In the genomic region with DNA sequence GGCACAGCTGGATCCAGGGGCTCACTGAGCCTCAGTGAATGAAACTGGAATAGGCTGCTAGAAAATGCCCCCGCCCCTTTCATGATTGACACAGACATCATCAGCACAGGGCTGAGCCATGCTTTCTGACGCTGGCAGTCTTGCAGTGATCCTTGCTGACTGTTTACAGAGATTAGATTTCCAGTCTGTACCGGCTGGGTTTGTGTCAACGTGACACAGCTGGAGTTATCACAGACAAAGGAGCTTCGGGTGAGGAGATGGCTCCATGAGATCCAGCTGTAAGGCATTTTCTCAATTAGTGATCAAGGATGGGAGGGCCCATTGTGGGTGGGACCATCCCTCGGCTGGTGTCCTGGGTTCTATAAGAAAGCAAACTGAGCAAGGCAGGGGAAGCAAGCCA, we compare ENCODE assay signal across 28 mouse cellular contexts.
DNase-seq lines count a peak whose midpoint lies in the region; ATAC-seq and TF ChIP-seq lines count a peak whose summit lies in the region.
"Had no signal": no experiment of that assay in that cellular context is flagged by ENCODE, and none has a peak within 500 bp of the region (broad histone marks: within the 10 kb centered on the region; RNA-seq: fewer than 3 reads in every experiment).

No protein-coding gene starts in this region.

- no peak; the same call in 1 of the 2 replicates for ATAC-seq in lung, embryonic 14.5 days (ENCODE audit: insufficient read depth)
- ATAC-seq: forebrain, embryonic 16.5 days; hindbrain, embryonic 16.5 days had no signal

- DNase-seq in lung, embryonic 14.5 days: peak; percentile 27
- DNase-seq in lung, postnatal 36 days: no peak
- DNase-seq in ZHBTc4 (ENCODE audit: low read depth, low spot score): peak; percentile 80
- DNase-seq in embryo, embryonic 11 days: peak; percentile 31
- no peak for DNase-seq in cerebellum, adult 9-10 months
- no peak for DNase-seq in adrenal gland, postnatal 4 days (ENCODE audit: low spot score in 2 of 2)
- DNase-seq: adrenal gland, postnatal 25 days; B cell, adult 2 months; cerebellum, adult 18-20 months; cerebellum, postnatal 36 days; gastrocnemius, postnatal 14 days; heart, postnatal 14 days; kidney, adult 18-20 months; kidney, postnatal 4 days; layer of hippocampus, adult 9-11 months; liver, embryonic 13.5 days; lung, adult 18-20 months; lung, postnatal 10 days; thymus, postnatal 4 days had no signal

- no peaks in the 10 kb centered on the region for H3K4me1 ChIP-seq in lung, embryonic 14.5 days (ENCODE audit: insufficient read depth)
- H3K4me1 ChIP-seq: embryonic facial prominence, embryonic 12.5 days; limb, embryonic 10.5 days; limb, embryonic 15.5 days; liver, embryonic 13.5 days; neural tube, embryonic 12.5 days had no signal

- TF ChIP-seq CTCF in lung, embryonic 14.5 days (IDR thresholded peaks at IDR 0.05; ENCODE audit: low read depth): no peak

- no peaks in the 10 kb centered on the region for H3K36me3 ChIP-seq in lung, embryonic 14.5 days (ENCODE audit: insufficient read depth)
- H3K36me3 ChIP-seq: embryonic facial prominence, embryonic 12.5 days; forebrain, embryonic 10.5 days; limb, embryonic 10.5 days; limb, embryonic 15.5 days; liver, embryonic 13.5 days; neural tube, embryonic 12.5 days had no signal

- H3K4me2 ChIP-seq in lung, embryonic 14.5 days: no peak overlapping the region
- H3K4me2 ChIP-seq: embryonic facial prominence, embryonic 12.5 days; limb, embryonic 15.5 days; liver, embryonic 13.5 days; midbrain, embryonic 11.5 days; neural tube, embryonic 12.5 days had no signal

- no peaks in the 10 kb centered on the region for H3K27me3 ChIP-seq in lung, embryonic 14.5 days (ENCODE audit: insufficient read depth, low read length)
- H3K27me3 ChIP-seq: embryonic facial prominence, embryonic 12.5 days; limb, embryonic 15.5 days; liver, embryonic 13.5 days; neural tube, embryonic 12.5 days had no signal

- no peak overlapping the region for H3K4me3 ChIP-seq in lung, embryonic 14.5 days (ENCODE audit: low read depth, low read length)
- H3K4me3 ChIP-seq: embryonic facial prominence, embryonic 12.5 days; forebrain, embryonic 10.5 days; limb, embryonic 10.5 days; limb, embryonic 15.5 days; liver, embryonic 13.5 days; myocyte; neural tube, embryonic 12.5 days had no signal

- H3K9me3 ChIP-seq in lung, embryonic 14.5 days (ENCODE audit: low read depth, low read length): no peaks in the 10 kb centered on the region
- H3K9me3 ChIP-seq: embryonic facial prominence, embryonic 12.5 days; forebrain, embryonic 10.5 days; limb, embryonic 10.5 days; limb, embryonic 15.5 days; liver, embryonic 13.5 days; neural tube, embryonic 12.5 days had no signal

- 17% methylated on average over 6 of the region's 6 CpGs for WGBS in lung, embryonic 14.5 days

- H3K9ac ChIP-seq in lung, embryonic 14.5 days: no peak overlapping the region
- H3K9ac ChIP-seq: embryonic facial prominence, embryonic 12.5 days; limb, embryonic 15.5 days; liver, embryonic 13.5 days; neural tube, embryonic 12.5 days had no signal

- no peak overlapping the region for H3K27ac ChIP-seq in lung, embryonic 14.5 days (ENCODE audit: low read depth)
- H3K27ac ChIP-seq: embryonic facial prominence, embryonic 12.5 days; forebrain, embryonic 10.5 days; limb, embryonic 10.5 days; limb, embryonic 15.5 days; liver, embryonic 13.5 days; neural tube, embryonic 12.5 days had no signal

Comparison
In these comparisons a context has a peak if more than half of its experiments do, and no peak if none do; other contexts are left out.
1. DNase-seq: peak in lung, embryonic 14.5 days (single experiment), ZHBTc4 (single experiment) and embryo, embryonic 11 days (single experiment); none in lung, postnatal 36 days (single experiment), cerebellum, adult 9-10 months (single experiment) and adrenal gland, postnatal 4 days (0 of 2).